Mouse (Mus musculus): ENCODE measurements around the gene Ier2.

DNA sequence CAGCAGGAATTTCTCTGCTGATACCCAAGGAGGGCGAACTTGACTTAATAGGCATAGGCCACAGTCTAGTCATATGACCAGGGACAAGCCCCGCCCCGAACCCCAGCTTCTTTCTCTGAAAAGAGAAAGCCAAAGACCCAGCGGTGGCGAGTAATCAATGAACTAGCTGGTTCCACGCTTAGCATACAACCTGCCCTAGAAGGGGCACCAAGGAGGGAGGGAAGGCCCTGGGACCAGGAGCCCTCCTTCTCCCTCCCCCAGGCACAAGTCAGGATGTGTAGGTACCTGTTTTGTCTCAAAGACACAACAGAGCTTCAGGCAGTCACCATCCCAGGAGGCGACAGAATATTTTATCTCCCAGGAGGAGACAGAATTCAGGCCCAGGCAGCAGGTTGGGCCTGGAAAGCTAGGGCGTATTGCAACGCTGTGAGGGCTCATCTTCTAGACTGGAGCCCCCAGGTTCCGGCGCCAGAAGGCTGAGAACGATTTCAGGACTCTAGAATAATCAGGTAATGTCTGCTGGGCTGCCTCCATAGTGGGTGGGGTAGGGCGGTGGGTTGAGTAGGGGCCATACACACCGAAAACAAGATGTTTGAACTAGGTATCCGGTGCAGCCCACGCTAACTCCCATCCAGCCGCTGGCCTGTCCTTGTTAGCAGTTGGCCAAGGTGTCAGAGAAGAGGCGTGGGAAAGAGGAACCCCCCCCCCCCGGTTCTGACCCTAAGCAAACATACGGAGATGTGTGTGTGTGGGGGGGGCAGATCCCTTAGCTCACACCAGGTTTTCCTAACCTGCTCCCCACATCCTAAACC lies 23.7 kb upstream of the Ier2 start, which contains the start of gene Trmt1:
- TF ChIP-seq FLI1 (IDR thresholded peaks at IDR 0.05; ENCODE audit: low read length) (no peak), GATA1 (IDR thresholded peaks at IDR 0.05; ENCODE audit: borderline replicate concordance, low read length) (no peak)
